7 mouse cellular contexts compared by ENCODE assay signal in the genomic region with DNA sequence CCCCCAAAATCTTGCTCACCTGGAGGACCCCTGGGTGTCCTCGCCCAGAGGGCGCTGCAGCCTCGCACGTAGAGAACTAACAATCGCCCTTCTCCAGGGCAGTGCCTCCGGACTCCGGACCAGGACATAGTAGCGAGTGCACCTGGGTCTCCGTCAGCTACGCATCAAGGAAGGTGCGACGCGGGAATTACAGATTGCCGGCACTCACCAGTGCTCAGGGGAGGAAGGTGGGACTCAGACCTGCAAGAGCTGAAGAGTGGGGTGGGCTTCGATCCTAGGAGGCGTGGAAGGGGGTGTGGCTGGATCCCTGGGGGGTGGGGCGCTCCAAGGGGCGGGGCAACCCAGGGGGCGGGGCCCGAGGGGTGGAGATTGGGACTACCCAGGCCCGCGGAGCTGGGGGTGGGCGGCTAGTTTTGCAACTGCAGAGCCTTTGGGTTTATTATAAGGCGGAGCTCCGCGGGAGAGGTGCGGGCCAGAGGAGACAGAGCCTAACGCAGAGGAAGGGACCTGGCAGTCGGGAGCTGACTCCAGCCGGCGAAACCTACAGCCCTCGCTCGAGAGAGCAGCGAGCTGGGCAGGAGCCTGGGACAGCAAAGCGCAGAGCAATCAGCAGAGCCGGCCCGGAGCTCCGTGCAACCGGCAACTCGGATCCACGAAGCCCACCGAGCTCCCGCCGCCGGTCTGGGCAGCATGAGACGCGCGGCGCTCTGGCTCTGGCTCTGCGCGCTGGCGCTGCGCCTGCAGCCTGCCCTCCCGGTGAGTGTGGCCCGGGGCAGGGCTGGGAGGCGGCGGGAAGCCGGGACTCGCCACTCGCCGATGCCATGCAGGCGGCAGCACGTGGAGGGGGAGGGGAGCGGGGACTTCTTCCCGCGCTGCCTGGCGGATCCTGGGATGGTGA. TPM values are rescaled to one million over a fixed set of nuclear protein-coding genes. Genes with fewer than 3 reads are reported as not detected.
DNase-seq lines count a peak whose midpoint lies in the region; ATAC-seq lines count a peak whose summit lies in the region.

Sdc1 (plus strand) TSS at position 378 of the 898 bp plus-strand sequence.

- peaks cover 14% of the 10 kb centered on the region for H3K4me1 ChIP-seq in hindbrain, embryonic 16.5 days (ENCODE audit: control insufficient read depth, insufficient read depth, low read depth, low read length)
- H3K4me1 ChIP-seq in limb, embryonic 10.5 days = peaks cover 43% of the 10 kb centered on the region
- H3K4me1 ChIP-seq in midbrain, embryonic 11.5 days (ENCODE audit: control insufficient read depth, insufficient read depth, low read length) = peaks cover 15% of the 10 kb centered on the region

- under 1% methylated on average over 58 of the region's 67 CpGs for whole genome bisulfite sequencing in hindbrain, embryonic 16.5 days
- under 1% methylated on average over 67 of the region's 67 CpGs for WGBS in limb, embryonic 10.5 days
- under 1% methylated on average over 62 of the region's 67 CpGs for WGBS in midbrain, embryonic 11.5 days

- peak within 1 kb of the TSS; percentile 71 for H3K27ac ChIP-seq in hindbrain, embryonic 16.5 days (ENCODE audit: low read depth, low read length)
- H3K27ac ChIP-seq in limb, embryonic 10.5 days = peak within 1 kb of the TSS; percentile 97
- H3K27ac ChIP-seq in midbrain, embryonic 11.5 days (ENCODE audit: low read depth, low read length) = peak within 1 kb of the TSS; percentile 60

- peak within 1 kb of the TSS; percentile 100 for H3K4me2 ChIP-seq in hindbrain, embryonic 16.5 days (ENCODE audit: low read length)
- H3K4me2 ChIP-seq in midbrain, embryonic 11.5 days = peak within 1 kb of the TSS; percentile 90

- DNase-seq in adrenal gland, adult 18-20 months (ENCODE audit: low spot score in 2 of 2) = peak; percentile 62 to 69
- DNase-seq in cerebellum, postnatal 4 days (ENCODE audit: low spot score in 2 of 2) = peak; percentile 62 to 76
- DNase-seq in gastrocnemius, adult 8-10 months (ENCODE audit: low spot score in 2 of 2) = peak; percentile 16 to 33
- peak; percentile 99 for DNase-seq in limb, embryonic 10.5 days (ENCODE audit: low spot score)
- DNase-seq in midbrain, embryonic 11.5 days (ENCODE audit: low spot score, missing footprints) = peak; percentile 98
- DNase-seq in spleen, postnatal 10 days (ENCODE audit: low spot score in 2 of 2) = peak; percentile 40 to 61

- no peaks in the 10 kb centered on the region for H3K36me3 ChIP-seq in hindbrain, embryonic 16.5 days (ENCODE audit: control insufficient read depth, insufficient read depth, low read length)
- H3K36me3 ChIP-seq in limb, embryonic 10.5 days = peaks cover 7% of the 10 kb centered on the region; the same call in 1 of the 2 replicates
- no peaks in the 10 kb centered on the region for H3K36me3 ChIP-seq in midbrain, embryonic 11.5 days (ENCODE audit: control insufficient read depth, insufficient read depth, low read length)

- H3K9me3 ChIP-seq in hindbrain, embryonic 16.5 days (ENCODE audit: control insufficient read depth, low read length) = no peaks in the 10 kb centered on the region
- no peaks in the 10 kb centered on the region for H3K9me3 ChIP-seq in limb, embryonic 10.5 days (replicated peaks)
- no peaks in the 10 kb centered on the region for H3K9me3 ChIP-seq in midbrain, embryonic 11.5 days (ENCODE audit: control insufficient read depth, low read length)

- peak; percentile 88 for ATAC-seq in hindbrain, embryonic 16.5 days
- peak; percentile 86 for ATAC-seq in midbrain, embryonic 11.5 days (ENCODE audit: low FRiP score)

- no peaks in the 10 kb centered on the region for H3K27me3 ChIP-seq in hindbrain, embryonic 16.5 days (replicated peaks; ENCODE audit: control insufficient read depth, insufficient read depth, low read length)
- no peaks in the 10 kb centered on the region for H3K27me3 ChIP-seq in limb, embryonic 10.5 days (ENCODE audit: low read depth, poor library complexity, severe bottlenecking)
- no peaks in the 10 kb centered on the region for H3K27me3 ChIP-seq in midbrain, embryonic 11.5 days (ENCODE audit: control insufficient read depth, insufficient read depth, low read length)

- H3K9ac ChIP-seq in hindbrain, embryonic 16.5 days (ENCODE audit: low read depth, low read length) = peak within 1 kb of the TSS; percentile 78
- H3K9ac ChIP-seq in midbrain, embryonic 11.5 days (ENCODE audit: low read length) = peak within 1 kb of the TSS; percentile 94

- H3K4me3 ChIP-seq in hindbrain, embryonic 16.5 days (ENCODE audit: low read length) = peak within 1 kb of the TSS; percentile 82
- H3K4me3 ChIP-seq in limb, embryonic 10.5 days = peak within 1 kb of the TSS; percentile 89
- peak within 1 kb of the TSS; percentile 71 for H3K4me3 ChIP-seq in midbrain, embryonic 11.5 days (ENCODE audit: low read depth, low read length)

RNA-seq across cellular contexts. Expression of gene Sdc1, which starts in this region (rescaled TPM):
- 10 to 100 TPM in 1 of 2 experiments, 1 to 10 TPM in 1; 7.6 to 15.9 TPM for total RNA-seq in adrenal gland, adult 18-20 months (2021)
- 1 to 10 TPM in 3 of 4 experiments, under 1 TPM in 1; 0.82 to 3.1 (median 2.1) TPM for total RNA-seq in gastrocnemius, adult 8-10 months (2022)
- polyA plus RNA-seq in hindbrain, embryonic 16.5 days (2015; fragmentation: Nextera tagmentation; extraction: Ambion mirVana) = 18.0 and 21.5 TPM in 2 replicates
- polyA plus RNA-seq in limb, embryonic 10.5 days (2016; fragmentation: Nextera tagmentation; extraction: Ambion mirVana) = 245 and 261 TPM in 2 replicates
- 67.9 and 73.8 TPM in 2 replicates for polyA plus RNA-seq in midbrain, embryonic 11.5 days (2014; fragmentation: Nextera tagmentation; extraction: Ambion mirVana)

Comparison
In these comparisons a context has a peak if more than half of its experiments do, and no peak if none do; other contexts are left out.
1. Peak in every context shown above with its lines: DNase-seq, ATAC-seq, H3K4me3 ChIP-seq and H3K27ac ChIP-seq.
2. DNase-seq: peak in every context shown above with its lines; median percentile 99 in limb, embryonic 10.5 days; 98 in midbrain, embryonic 11.5 days; 69 in cerebellum, postnatal 4 days; 66 in adrenal gland, adult 18-20 months; 50 in spleen, postnatal 10 days; 24 in gastrocnemius, adult 8-10 months.